Mouse (Mus musculus) bone marrow macrophage, adult 2 months (primary cell): ENCODE measurements around the gene Olfr522. TPM values are rescaled to one million over a fixed set of nuclear protein-coding genes. Genes with fewer than 3 reads are reported as not detected.
"Not testable (repeated sequence)": the region's sequence is repeated elsewhere in the genome, so short reads cannot be mapped to it uniquely, and the experiment has no call there.

Experiments
- H3K27ac ChIP-seq: 2 replicates; pipeline ENCODE4 v1.5.1; 2012; ENCODE audit warnings: low read depth, low read length; ENCODE audit not compliant: insufficient read depth
- H3K4me1 ChIP-seq: 2 replicates; pipeline ENCODE4 v1.6.1; 2012; ENCODE audit warnings: low read length; ENCODE audit not compliant: control insufficient read depth, insufficient read depth
- H3K4me3 ChIP-seq: 2 replicates; pipeline ENCODE4 v1.5.1; 2012; ENCODE audit warnings: mild to moderate bottlenecking, low read length, moderate library complexity; ENCODE audit not compliant: insufficient read depth
- CTCF ChIP-seq: IDR thresholded peaks from 2 replicates; pipeline ENCODE4 v1.5.1; 2012; ENCODE audit warnings: low read depth, mild to moderate bottlenecking, low read length, moderate library complexity
- POLR2A ChIP-seq: IDR thresholded peaks from 2 replicates; pipeline ENCODE4 v1.6.1; 2012; ENCODE audit warnings: mild to moderate bottlenecking, low read depth, low read length, borderline replicate concordance
- polyA plus RNA-seq: library from polyadenylated mRNA; stranded (reverse); fragments of >200 nt; gene quantifications from 2 replicates; pipeline ENCODE4 v1.2.4, GENCODE M21; 2012; ENCODE audit not compliant: missing spikeins, insufficient read depth, insufficient read length

The Olfr522 gene
- polyA plus RNA-seq, 1 experiment = not detected

GRCm38 (mm10) chr7:140135106-140135770 is 29.3 kb downstream of the Olfr522 start:
- Histone ChIP-seq H3K4me3 (no peak overlapping the region), H3K4me1 (peaks cover 19% of the 10 kb centered on the region), H3K27ac (no peak overlapping the region)
- no peak for TF ChIP-seq CTCF
- TF ChIP-seq POLR2A = no peak

GRCm38 (mm10) chr7:140134033-140134432 is 30.5 kb downstream of the Olfr522 start:
- peaks cover 21% of the 10 kb centered on the region for H3K4me1 ChIP-seq
- H3K27ac ChIP-seq, H3K4me3 ChIP-seq: not testable (repeated sequence)

- not testable (repeated sequence) for H3K4me3 ChIP-seq, H3K27ac ChIP-seq
- H3K4me1 ChIP-seq = peaks cover 36% of the 10 kb centered on the region
Measured at GRCm38 (mm10) chr7:140132184-140132583, 32.4 kb downstream of the Olfr522 start.

- Histone ChIP-seq H3K4me1 (peaks cover 30% of the 10 kb centered on the region), H3K4me3 (peak overlapping the region; percentile 36), H3K27ac (peak overlapping the region; percentile 96)
- no peak for TF ChIP-seq CTCF
- TF ChIP-seq POLR2A = no peak
Measured at GRCm38 (mm10) chr7:140127911-140128310, 36.7 kb downstream of the Olfr522 start.

- Histone ChIP-seq H3K4me3 (peak overlapping the region; percentile 36), H3K27ac (peak overlapping the region; percentile 92), H3K4me1 (peaks cover 28% of the 10 kb centered on the region)
- no peak for TF ChIP-seq CTCF
- TF ChIP-seq POLR2A = no peak
Measured at GRCm38 (mm10) chr7:140126934-140127333, 37.6 kb downstream of the Olfr522 start.

GRCm38 (mm10) chr7:140126022-140126350 is 38.6 kb downstream of the Olfr522 start:
- H3K27ac ChIP-seq = peak overlapping the region; percentile 37
- TF ChIP-seq CTCF = no peak
- no peak for TF ChIP-seq POLR2A
- H3K4me1 ChIP-seq = peaks cover 26% of the 10 kb centered on the region
- H3K4me3 ChIP-seq = peak overlapping the region; percentile 94

- Histone ChIP-seq H3K27ac (peak overlapping the region; percentile 37), H3K4me1 (peaks cover 26% of the 10 kb centered on the region), H3K4me3 (peak overlapping the region; percentile 94)
- TF ChIP-seq CTCF (no peak), POLR2A (no peak)
Measured at GRCm38 (mm10) chr7:140125278-140126021, 39.1 kb downstream of the Olfr522 start.

- Histone ChIP-seq H3K27ac (no peak overlapping the region), H3K4me3 (no peak overlapping the region), H3K4me1 (peaks cover 26% of the 10 kb centered on the region)
- TF ChIP-seq CTCF (no peak), POLR2A (no peak)
Measured at GRCm38 (mm10) chr7:140124382-140124781, 40.2 kb downstream of the Olfr522 start.

- no peak overlapping the region for H3K4me3 ChIP-seq
- no peak overlapping the region for H3K27ac ChIP-seq
Measured at GRCm38 (mm10) chr7:140122765-140123164, 41.8 kb downstream of the Olfr522 start.

GRCm38 (mm10) chr7:140121338-140121910 is 43.1 kb downstream of the Olfr522 start:
- H3K4me3 ChIP-seq = no peak overlapping the region
- H3K4me1 ChIP-seq = peaks cover 9% of the 10 kb centered on the region
- H3K27ac ChIP-seq = no peak overlapping the region
- no peak for TF ChIP-seq POLR2A
- no peak for TF ChIP-seq CTCF

More at GRCm38 (mm10) chr7:140122765-140123164, 41.8 kb downstream of the Olfr522 start:
- TF ChIP-seq POLR2A = no peak
- no peak for TF ChIP-seq CTCF
- peaks cover 15% of the 10 kb centered on the region for H3K4me1 ChIP-seq
